Mouse (Mus musculus) bone marrow macrophage, adult 2 months (primary cell): ENCODE measurements around the gene Gm45837. TPM values are rescaled to one million over a fixed set of nuclear protein-coding genes. Genes with fewer than 3 reads are reported as not detected.
"Not testable (repeated sequence)": the region's sequence is repeated elsewhere in the genome, so short reads cannot be mapped to it uniquely, and the experiment has no call there.

Experiments used
- H3K27ac ChIP-seq: 2 replicates; pipeline ENCODE4 v1.5.1; 2012; ENCODE audit warnings: low read depth, low read length; ENCODE audit not compliant: insufficient read depth
- H3K4me1 ChIP-seq: 2 replicates; pipeline ENCODE4 v1.6.1; 2012; ENCODE audit warnings: low read length; ENCODE audit not compliant: control insufficient read depth, insufficient read depth
- H3K4me3 ChIP-seq: 2 replicates; pipeline ENCODE4 v1.5.1; 2012; ENCODE audit warnings: mild to moderate bottlenecking, low read length, moderate library complexity; ENCODE audit not compliant: insufficient read depth
- CTCF ChIP-seq: IDR thresholded peaks from 2 replicates; pipeline ENCODE4 v1.5.1; 2012; ENCODE audit warnings: low read depth, mild to moderate bottlenecking, low read length, moderate library complexity
- POLR2A ChIP-seq: IDR thresholded peaks from 2 replicates; pipeline ENCODE4 v1.6.1; 2012; ENCODE audit warnings: mild to moderate bottlenecking, low read depth, low read length, borderline replicate concordance
- polyA plus RNA-seq: library from polyadenylated mRNA; stranded (reverse); fragments of >200 nt; gene quantifications from 2 replicates; pipeline ENCODE4 v1.2.4, GENCODE M21; 2012; ENCODE audit not compliant: missing spikeins, insufficient read depth, insufficient read length

Gm45837 gene
- polyA plus RNA-seq, 1 experiment = 11.2 TPM

DNA sequence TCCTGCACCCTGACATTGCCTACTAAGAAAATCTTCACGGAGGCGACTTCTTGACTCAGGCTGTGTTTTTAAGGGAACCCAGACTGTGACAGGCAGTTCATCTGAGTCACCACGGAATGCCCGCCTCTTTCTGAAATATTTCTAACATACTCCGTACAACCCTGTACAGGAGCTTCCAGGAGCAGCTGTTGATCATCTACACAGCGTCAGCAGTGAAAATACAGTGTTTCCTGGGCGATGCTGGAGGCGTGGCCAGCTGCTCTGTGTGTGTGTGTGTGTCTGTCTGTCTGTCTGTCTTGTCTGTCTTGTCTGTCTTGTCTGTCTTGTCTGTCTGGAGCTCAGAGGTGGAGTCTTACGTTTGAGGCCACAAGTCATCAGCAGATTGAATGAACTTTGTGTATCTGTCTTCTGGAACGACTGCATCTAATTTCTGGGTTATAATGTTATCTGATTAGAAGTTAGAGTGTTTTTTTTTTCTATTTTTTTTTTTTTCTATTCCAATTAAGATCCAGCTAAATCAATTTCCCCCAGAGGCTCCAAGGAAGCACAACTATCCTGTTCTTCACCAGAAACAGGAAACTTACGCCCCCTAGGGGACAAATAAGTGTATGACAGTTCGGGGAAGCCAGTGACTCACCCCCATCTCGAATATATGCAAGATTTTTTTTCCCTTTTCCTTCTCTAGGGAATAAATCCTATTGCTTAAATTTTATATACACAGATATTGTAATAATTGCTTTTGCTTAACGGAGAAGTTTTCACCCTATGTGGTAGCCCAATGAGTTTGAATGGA, 127.7 kb downstream of the Gm45837 start:
- peak overlapping the region; percentile 48 for H3K4me3 ChIP-seq

DNA sequence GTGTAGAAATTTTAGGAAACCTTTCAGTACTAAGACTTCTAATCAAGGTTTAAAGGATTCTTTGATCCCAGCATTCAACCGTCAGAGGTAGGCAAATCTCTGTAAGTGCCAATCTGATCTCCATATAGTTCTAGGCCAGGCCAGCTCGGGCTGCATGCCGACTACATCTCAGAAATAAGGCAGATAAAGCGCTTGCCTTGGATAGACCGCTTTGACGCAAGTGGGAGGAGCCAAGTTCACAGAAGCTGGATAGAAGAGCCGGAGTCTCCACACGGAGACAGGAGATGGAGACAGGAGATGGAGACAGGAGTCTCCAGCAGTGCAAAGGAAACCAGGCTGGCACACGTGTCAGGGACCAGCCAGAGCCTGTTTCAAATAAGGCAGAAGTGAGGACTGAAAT, 129.1 kb downstream of the Gm45837 start:
- no peak for TF ChIP-seq POLR2A
- TF ChIP-seq CTCF = no peak
- no peak overlapping the region for H3K4me3 ChIP-seq
- no peak overlapping the region for H3K27ac ChIP-seq
- H3K4me1 ChIP-seq = peaks cover 16% of the 10 kb centered on the region

More for the DNA sequence above, 127.7 kb downstream of the Gm45837 start:
- TF ChIP-seq POLR2A = no peak
- no peak for TF ChIP-seq CTCF
- H3K4me1 ChIP-seq = peaks cover 16% of the 10 kb centered on the region
- H3K27ac ChIP-seq = peak overlapping the region; percentile 22

DNA sequence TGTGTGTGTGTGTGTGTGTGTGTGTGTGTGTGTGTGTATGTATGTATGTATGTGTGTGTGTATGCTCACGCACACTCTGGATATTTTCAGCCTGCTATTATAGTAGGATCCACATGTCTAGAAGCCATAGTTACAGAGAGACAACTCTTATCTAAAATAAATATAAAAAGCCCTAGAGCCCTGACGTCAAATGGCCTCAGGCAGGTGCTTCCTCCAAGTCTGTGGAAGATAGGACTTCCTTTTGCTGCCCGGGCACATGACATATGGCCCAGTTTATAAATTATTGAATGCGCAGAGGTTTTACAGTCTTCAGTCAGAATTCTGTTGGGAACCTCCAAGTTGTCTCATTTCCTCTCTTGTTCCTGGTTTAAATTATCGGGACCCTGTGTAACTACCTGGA, 130.0 kb downstream of the Gm45837 start:
- no peak overlapping the region for H3K4me3 ChIP-seq
- H3K27ac ChIP-seq = no peak overlapping the region
- TF ChIP-seq POLR2A (no peak), CTCF (no peak)
- H3K4me1 ChIP-seq = peaks cover 16% of the 10 kb centered on the region

DNA sequence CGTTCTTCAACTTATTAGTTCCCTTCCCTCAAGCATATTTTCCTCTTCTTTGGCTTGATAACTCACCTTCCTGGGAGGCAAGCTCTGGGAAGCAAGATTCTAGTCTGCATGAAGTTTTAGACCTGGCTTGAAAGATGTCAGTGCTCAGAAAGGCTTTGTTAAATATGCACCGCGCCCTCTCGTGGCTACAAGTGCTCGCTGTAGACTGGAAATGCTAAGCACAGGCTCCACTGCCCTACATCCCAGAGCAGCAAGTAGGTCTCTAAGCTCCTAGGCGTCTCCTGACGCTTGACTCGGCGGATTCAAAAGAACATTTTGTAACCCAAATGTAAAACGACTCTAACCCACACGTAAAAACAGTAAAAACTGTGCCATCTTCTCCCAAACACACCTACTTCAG, 130.4 kb downstream of the Gm45837 start:
- H3K4me1 ChIP-seq = peaks cover 16% of the 10 kb centered on the region
- H3K4me3 ChIP-seq = no peak overlapping the region
- no peak for TF ChIP-seq POLR2A
- TF ChIP-seq CTCF = peak; percentile 63
- H3K27ac ChIP-seq = no peak overlapping the region

DNA sequence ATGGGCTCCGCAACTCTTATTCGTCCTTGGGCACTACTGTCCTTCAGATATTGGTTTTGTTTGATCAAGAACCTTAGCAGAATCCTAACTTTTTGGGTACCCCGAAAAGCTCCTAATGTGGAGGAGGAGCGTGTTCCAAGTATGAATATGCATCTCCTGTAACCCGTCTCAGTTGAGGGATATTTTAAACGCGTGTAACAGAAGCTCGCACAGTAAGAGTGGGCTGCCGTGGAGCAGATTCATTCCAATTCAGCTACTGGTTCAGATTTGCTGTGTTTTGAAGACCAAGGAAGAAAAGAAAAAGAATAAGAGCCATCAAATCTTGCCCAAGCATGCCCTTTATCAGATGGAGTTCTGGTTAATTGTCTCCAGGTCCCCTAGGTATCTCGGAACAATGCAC, 131.0 kb downstream of the Gm45837 start:
- Histone ChIP-seq H3K27ac (no peak overlapping the region), H3K4me1 (peaks cover 16% of the 10 kb centered on the region), H3K4me3 (no peak overlapping the region)
- no peak for TF ChIP-seq CTCF
- no peak for TF ChIP-seq POLR2A

DNA sequence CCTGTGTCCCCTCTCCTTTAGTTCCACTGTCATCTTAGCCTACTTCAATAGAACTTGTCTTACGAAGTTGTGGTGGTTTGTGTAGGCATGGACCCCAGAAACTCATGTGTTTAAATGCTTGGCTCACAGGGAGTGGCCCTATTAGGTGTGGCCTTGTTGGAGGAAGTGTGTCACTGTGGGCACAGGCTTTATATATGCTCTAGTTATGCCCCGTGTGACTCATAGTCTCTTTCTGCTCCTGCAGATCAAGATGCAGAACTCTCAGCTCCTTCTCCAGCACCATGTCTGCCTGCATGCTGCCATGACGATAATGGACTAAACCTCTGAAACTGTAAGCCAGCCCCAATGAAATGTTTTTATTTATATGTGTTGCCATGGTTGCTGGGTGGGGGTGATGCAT, 137.0 kb downstream of the Gm45837 start:
- Histone ChIP-seq H3K4me3 (no peak overlapping the region), H3K27ac (no peak overlapping the region), H3K4me1 (peaks cover 35% of the 10 kb centered on the region)
- TF ChIP-seq CTCF = no peak
- no peak for TF ChIP-seq POLR2A

DNA sequence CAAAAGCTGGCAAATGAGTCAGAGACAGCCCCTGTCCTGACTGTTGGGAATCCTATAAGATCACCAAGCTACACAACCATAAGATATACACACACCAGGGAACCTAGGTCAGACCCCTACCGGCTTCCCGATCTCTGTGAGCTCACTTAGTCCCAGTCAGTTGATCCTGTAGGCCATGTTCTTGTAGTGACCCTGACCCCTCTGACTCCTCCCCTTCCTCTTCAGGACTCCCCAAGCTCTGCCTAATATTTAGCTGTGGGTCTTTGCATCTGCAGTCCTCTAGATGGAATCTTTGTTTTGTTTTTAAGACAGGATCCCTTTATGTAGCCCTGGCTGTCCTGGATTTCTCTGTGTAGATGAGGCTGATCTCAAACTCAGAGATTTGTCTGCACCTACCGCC, 138.6 kb downstream of the Gm45837 start:
- H3K4me1 ChIP-seq = peaks cover 37% of the 10 kb centered on the region
- no peak overlapping the region for H3K27ac ChIP-seq
- no peak for TF ChIP-seq CTCF
- TF ChIP-seq POLR2A = no peak
- no peak overlapping the region for H3K4me3 ChIP-seq

DNA sequence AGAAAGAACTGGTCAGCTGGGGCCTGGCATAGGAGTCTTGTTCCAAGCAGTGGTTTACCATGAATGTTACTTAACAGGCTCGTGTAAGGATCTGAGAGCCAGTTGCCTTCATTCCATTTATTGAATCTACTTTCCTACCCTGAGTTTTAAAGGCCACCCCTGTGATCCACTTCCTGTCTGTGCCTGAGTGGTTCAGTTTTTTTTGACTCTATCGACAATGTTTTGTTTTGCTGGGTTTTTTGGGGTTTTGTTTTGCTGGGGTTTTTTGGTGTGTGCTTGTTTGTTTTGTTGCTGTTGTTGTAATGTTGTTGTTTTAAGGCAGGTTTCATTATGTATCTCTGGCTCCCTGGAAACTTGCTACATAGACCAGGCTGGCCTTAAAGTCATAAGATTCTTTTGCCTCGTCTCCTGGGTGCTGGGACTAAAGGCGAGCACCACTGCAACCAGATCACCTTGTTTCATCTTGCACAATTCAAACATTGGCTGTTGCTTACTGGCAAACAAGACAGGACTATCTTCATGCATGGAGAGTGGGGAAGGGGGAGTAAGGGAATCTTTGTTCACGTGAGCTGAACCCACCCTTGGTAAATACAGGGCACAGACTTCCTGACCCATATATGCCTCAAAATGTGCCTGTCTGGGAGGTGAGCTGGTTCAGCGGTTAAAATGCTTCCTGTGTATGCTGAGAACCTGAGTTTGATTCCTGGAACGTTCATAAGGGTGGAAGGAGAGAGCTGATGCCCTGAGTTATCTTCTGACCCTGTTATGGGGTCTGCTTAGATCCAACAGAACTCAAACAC, 140.2 kb downstream of the Gm45837 start:
- 0 out of 2 replicates have a peak overlapping the region, but pooled peaks have one; percentile 0 for H3K27ac ChIP-seq
- no peak for TF ChIP-seq CTCF
- peaks cover 37% of the 10 kb centered on the region for H3K4me1 ChIP-seq
- no peak overlapping the region for H3K4me3 ChIP-seq

DNA sequence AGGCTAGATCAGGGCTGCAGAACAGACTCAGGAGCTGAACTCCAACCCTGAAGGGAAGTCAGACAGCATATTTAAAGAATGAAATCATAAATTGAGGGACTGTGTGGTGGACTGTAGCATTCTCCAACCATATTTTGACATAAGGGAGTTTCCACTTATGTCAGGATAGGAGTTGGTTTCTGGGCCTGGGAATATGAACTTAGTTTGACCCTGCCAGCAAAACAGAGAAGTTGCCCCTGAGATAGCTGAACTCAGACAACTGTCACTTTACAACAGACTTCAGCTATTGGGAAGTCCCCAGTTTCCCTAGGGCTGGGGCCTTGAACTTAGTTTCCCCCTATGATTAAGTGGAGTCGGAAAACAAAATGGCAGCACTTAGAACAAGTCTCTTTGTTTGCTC, 140.8 kb downstream of the Gm45837 start:
- Histone ChIP-seq H3K4me3 (no peak overlapping the region), H3K4me1 (peaks cover 37% of the 10 kb centered on the region), H3K27ac (0 out of 2 replicates have a peak overlapping the region, but pooled peaks have one; percentile 0)
- TF ChIP-seq CTCF (no peak), POLR2A (no peak)

DNA sequence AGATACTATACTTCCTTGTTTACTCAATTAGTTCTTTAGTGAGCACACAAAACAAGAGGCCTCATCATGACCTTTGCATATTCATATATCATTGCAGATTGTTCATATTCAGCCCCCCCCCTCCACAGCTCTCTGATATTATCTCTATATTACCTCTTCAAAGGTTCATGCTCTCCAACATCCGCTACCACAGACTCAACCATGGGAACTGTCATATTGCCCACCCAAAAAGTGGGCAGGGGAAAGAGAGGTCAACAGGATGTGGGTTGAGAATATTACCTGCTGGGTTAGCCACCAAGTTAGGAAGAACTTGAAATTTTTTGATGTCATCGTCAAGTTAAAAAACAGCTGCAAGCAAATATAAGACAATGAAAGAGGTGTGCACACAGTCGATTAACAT, 144.8 kb downstream of the Gm45837 start:
- H3K4me3 ChIP-seq, H3K27ac ChIP-seq: not testable (repeated sequence)
- peaks cover 15% of the 10 kb centered on the region for H3K4me1 ChIP-seq
